In the genomic region with DNA sequence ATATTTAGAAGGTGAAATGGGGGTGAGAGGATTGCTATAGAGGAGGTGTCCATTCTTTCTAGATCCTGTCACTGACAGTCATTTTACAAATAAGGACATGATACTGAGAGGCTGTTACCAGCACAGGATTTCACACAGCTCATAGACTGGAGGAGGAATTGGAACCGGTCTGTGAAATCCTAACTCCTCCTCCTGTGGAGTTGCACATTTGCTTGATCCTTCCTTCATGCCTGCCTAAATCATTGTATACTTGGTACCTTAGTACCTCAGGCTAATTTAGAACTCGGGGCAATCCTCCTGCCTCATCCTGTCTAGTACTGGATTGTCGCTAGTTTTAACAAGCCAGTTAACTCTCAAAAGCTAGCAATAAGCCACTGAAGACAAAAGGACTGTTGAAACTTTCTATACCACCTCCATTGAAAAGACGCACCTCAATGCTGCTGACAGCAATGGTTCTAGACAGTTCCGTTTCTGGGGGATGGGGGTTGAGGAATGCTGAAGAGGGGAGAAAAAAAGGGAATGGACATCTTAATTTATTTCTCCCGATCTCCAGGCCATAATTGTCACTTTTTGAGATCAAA, we compare ENCODE assay signal across 8 mouse cellular contexts. TPM values are rescaled to one million over a fixed set of nuclear protein-coding genes. Genes with fewer than 3 reads are reported as not detected.
DNase-seq lines count a peak whose midpoint lies in the region; ATAC-seq and TF ChIP-seq lines count a peak whose summit lies in the region.

No protein-coding gene starts in this region.

- peak overlapping the region; percentile 45 for H3K4me2 ChIP-seq in limb, embryonic 14.5 days (replicated peaks; ENCODE audit: low read depth, low read length, severe bottlenecking)
- H3K4me2 ChIP-seq in stomach, embryonic 16.5 days (ENCODE audit: low read depth, low read length) = peak overlapping the region; percentile 79

- peak overlapping the region; percentile 93 for H3K4me3 ChIP-seq in testis, adult 2 months (ENCODE audit: control insufficient read depth, low read depth, low read length)
- peak overlapping the region; percentile 73 for H3K4me3 ChIP-seq in limb, embryonic 14.5 days (replicated peaks; ENCODE audit: low read length)
- H3K4me3 ChIP-seq in stomach, embryonic 16.5 days (replicated peaks; ENCODE audit: low read length) = peak overlapping the region; percentile 86

- no peak for DNase-seq in testis, postnatal 10 days (ENCODE audit: low spot score)
- DNase-seq in fat pad, adult 2 months (ENCODE audit: extremely low read depth, low read depth, low spot score) = peak; percentile 40
- DNase-seq in limb, embryonic 14.5 days (ENCODE audit: low spot score) = no peak
- no peak for DNase-seq in spleen, postnatal 10 days (ENCODE audit: low spot score in 2 of 2)
- no peak for DNase-seq in cerebellum, adult 9-10 months
- no peak for DNase-seq in right cerebral cortex, postnatal 36 days (ENCODE audit: low spot score in 2 of 2)

- TF ChIP-seq POLR2A in testis, adult 2 months (IDR thresholded peaks at IDR 0.05; ENCODE audit: control insufficient read depth, low read depth, low read length) = no peak
- no peak for TF ChIP-seq POLR2A in limb, embryonic 14.5 days (IDR thresholded peaks at IDR 0.05; ENCODE audit: borderline replicate concordance, extremely low read depth, insufficient read depth, insufficient read length)

- peak overlapping the region; percentile 77; the same call in 1 of the 2 replicates for H3K27ac ChIP-seq in testis, adult 2 months (ENCODE audit: control insufficient read depth, insufficient read depth, low read depth, low read length)
- H3K27ac ChIP-seq in limb, embryonic 14.5 days (replicated peaks; ENCODE audit: low read depth, low read length) = peak overlapping the region; percentile 86
- H3K27ac ChIP-seq in stomach, embryonic 16.5 days (ENCODE audit: low read length) = peak overlapping the region; percentile 53

- H3K27me3 ChIP-seq in testis, adult 2 months (ENCODE audit: control insufficient read depth, insufficient read depth, low read length) = no peaks in the 10 kb centered on the region
- peaks cover 26% of the 10 kb centered on the region for H3K27me3 ChIP-seq in limb, embryonic 14.5 days (ENCODE audit: control insufficient read depth, insufficient read depth, low read length)
- peaks cover 21% of the 10 kb centered on the region for H3K27me3 ChIP-seq in stomach, embryonic 16.5 days (ENCODE audit: control insufficient read depth, insufficient read depth, low read length)

- no peak for TF ChIP-seq CTCF in testis, adult 2 months (IDR thresholded peaks at IDR 0.05; ENCODE audit: control insufficient read depth, insufficient read depth, insufficient replicate concordance, low read depth, low read length)

- 3% methylated on average over 6 of the region's 6 CpGs for WGBS in limb, embryonic 14.5 days
- 3% methylated on average over 6 of the region's 6 CpGs for WGBS in stomach, embryonic 16.5 days

- ATAC-seq in limb, embryonic 14.5 days (ENCODE audit: low FRiP score, low read depth) = 0 out of 2 replicates have a peak, but pooled peaks have one; percentile 1
- no peak; the same call in 1 of the 2 replicates for ATAC-seq in stomach, embryonic 16.5 days (ENCODE audit: insufficient read depth, low FRiP score)

- peaks cover 20% of the 10 kb centered on the region for H3K4me1 ChIP-seq in testis, adult 2 months (ENCODE audit: control insufficient read depth, insufficient read depth, low read length)
- H3K4me1 ChIP-seq in limb, embryonic 14.5 days (ENCODE audit: control insufficient read depth, insufficient read depth, low read length) = peaks cover 22% of the 10 kb centered on the region
- peaks cover 25% of the 10 kb centered on the region for H3K4me1 ChIP-seq in stomach, embryonic 16.5 days (ENCODE audit: control insufficient read depth, insufficient read depth, low read length)

- H3K9me3 ChIP-seq in limb, embryonic 14.5 days (ENCODE audit: control insufficient read depth, low read length) = no peaks in the 10 kb centered on the region
- no peaks in the 10 kb centered on the region for H3K9me3 ChIP-seq in stomach, embryonic 16.5 days (replicated peaks; ENCODE audit: control insufficient read depth, low read length)

- no peaks in the 10 kb centered on the region; the same call in 1 of the 2 replicates for H3K36me3 ChIP-seq in testis, adult 2 months (ENCODE audit: control insufficient read depth, insufficient read depth, low read length)
- peaks cover 6% of the 10 kb centered on the region; the same call in 1 of the 2 replicates for H3K36me3 ChIP-seq in limb, embryonic 14.5 days (ENCODE audit: control insufficient read depth, insufficient read depth, low read length)
- no peaks in the 10 kb centered on the region for H3K36me3 ChIP-seq in stomach, embryonic 16.5 days (ENCODE audit: control insufficient read depth, insufficient read depth, low read length)

- peak overlapping the region; percentile 78 for H3K9ac ChIP-seq in limb, embryonic 14.5 days (ENCODE audit: low read depth, low read length, severe bottlenecking)
- H3K9ac ChIP-seq in stomach, embryonic 16.5 days (ENCODE audit: low read length) = peak overlapping the region; percentile 93

RNA-seq across cellular contexts. Expression of gene Dctn1, which starts 0.6 kb away (rescaled TPM):
- polyA plus RNA-seq in testis, adult 2 months (2012; rRNA removed) = 49.3 and 57.9 TPM in 2 replicates
- 128 and 140 TPM in 2 replicates for polyA plus RNA-seq in limb, embryonic 14.5 days (2012; rRNA removed)
- polyA plus RNA-seq in limb, embryonic 14.5 days (2014; fragmentation: Nextera tagmentation; extraction: Ambion mirVana) = 82.0 and 89.0 TPM in 2 replicates
- 73.7 and 74.1 TPM in 2 replicates for polyA plus RNA-seq in stomach, embryonic 16.5 days (2015; fragmentation: Nextera tagmentation; extraction: Ambion mirVana)

RNA-seq across cellular contexts. Expression of gene 1700003E16Rik, which starts 8.9 kb away (rescaled TPM):
- polyA plus RNA-seq in testis, adult 2 months (2012; rRNA removed) = 604 and 651 TPM in 2 replicates
- 0.21 and 0.26 TPM in 2 replicates for polyA plus RNA-seq in limb, embryonic 14.5 days (2012; rRNA removed)
- 1.7 and 1.9 TPM in 2 replicates for polyA plus RNA-seq in limb, embryonic 14.5 days (2014; fragmentation: Nextera tagmentation; extraction: Ambion mirVana)
- 2.1 and 2.2 TPM in 2 replicates for polyA plus RNA-seq in stomach, embryonic 16.5 days (2015; fragmentation: Nextera tagmentation; extraction: Ambion mirVana)

RNA-seq across cellular contexts. Expression of gene Wdr54, which starts 8.9 kb away (rescaled TPM):
- 129 and 133 TPM in 2 replicates for polyA plus RNA-seq in testis, adult 2 months (2012; rRNA removed)
- polyA plus RNA-seq in limb, embryonic 14.5 days (2012; rRNA removed) = 13.1 and 17.9 TPM in 2 replicates
- 5.5 and 7.3 TPM in 2 replicates for polyA plus RNA-seq in limb, embryonic 14.5 days (2014; fragmentation: Nextera tagmentation; extraction: Ambion mirVana)
- 4.1 and 5.0 TPM in 2 replicates for polyA plus RNA-seq in stomach, embryonic 16.5 days (2015; fragmentation: Nextera tagmentation; extraction: Ambion mirVana)

RNA-seq across cellular contexts. Expression of gene Rtkn, which starts 29.9 kb away (rescaled TPM):
- 13.2 and 19.2 TPM in 2 replicates for polyA plus RNA-seq in testis, adult 2 months (2012; rRNA removed)
- polyA plus RNA-seq in limb, embryonic 14.5 days (2012; rRNA removed) = 151 and 218 TPM in 2 replicates
- polyA plus RNA-seq in limb, embryonic 14.5 days (2014; fragmentation: Nextera tagmentation; extraction: Ambion mirVana) = 40.7 and 46.2 TPM in 2 replicates
- 39.7 and 42.8 TPM in 2 replicates for polyA plus RNA-seq in stomach, embryonic 16.5 days (2015; fragmentation: Nextera tagmentation; extraction: Ambion mirVana)

RNA-seq across cellular contexts. Expression of gene Ino80b, which starts 39.9 kb away (rescaled TPM):
- polyA plus RNA-seq in testis, adult 2 months (2012; rRNA removed) = 35.0 and 50.6 TPM in 2 replicates
- polyA plus RNA-seq in limb, embryonic 14.5 days (2012; rRNA removed) = 35.9 and 36.8 TPM in 2 replicates
- polyA plus RNA-seq in limb, embryonic 14.5 days (2014; fragmentation: Nextera tagmentation; extraction: Ambion mirVana) = 14.7 and 14.9 TPM in 2 replicates
- polyA plus RNA-seq in stomach, embryonic 16.5 days (2015; fragmentation: Nextera tagmentation; extraction: Ambion mirVana) = 7.9 and 8.4 TPM in 2 replicates

Comparison
In these comparisons a context has a peak if more than half of its experiments do, and no peak if none do; other contexts are left out.
1. RNA of gene 1700003E16Rik, which starts 8.9 kb away (polyA plus RNA-seq): 604 to 651 TPM in testis, adult 2 months; 2.1 to 2.2 TPM in stomach, embryonic 16.5 days and 0.21 to 1.9 TPM in limb, embryonic 14.5 days; every median in the first group is over 100 times any median in the second.
2. Peak in every context shown above with its lines, with median percentiles within 50 percentile points of each other: H3K27ac ChIP-seq and H3K4me3 ChIP-seq.